Mouse (Mus musculus): ENCODE measurements around the gene Clic5. TPM values are rescaled to one million over a fixed set of nuclear protein-coding genes. Genes with fewer than 3 reads are reported as not detected.

The Clic5 gene
- polyA plus RNA-seq (2015; fragmentation: Nextera tagmentation; extraction: Ambion mirVana), result 0.33 and 0.39 TPM in 2 replicates

- no peak within 1 kb of the TSS for H3K27ac ChIP-seq (replicated peaks)
- H3K9me3 ChIP-seq (replicated peaks), result no peaks in the 10 kb centered on the region
- H3K4me3 ChIP-seq (replicated peaks), result peak within 1 kb of the TSS; percentile 46
- H3K4me2 ChIP-seq, result peak within 1 kb of the TSS; percentile 68
- ATAC-seq (ENCODE audit: insufficient read depth), result 0 out of 2 replicates have a peak, but pooled peaks have one; percentile 25
- peaks cover 21% of the 10 kb centered on the region for H3K27me3 ChIP-seq
- H3K36me3 ChIP-seq (replicated peaks), result no peaks in the 10 kb centered on the region
- peak within 1 kb of the TSS; percentile 30; the same call in 1 of the 2 replicates for H3K9ac ChIP-seq
- 3% methylated on average over 24 of the region's 24 CpGs for WGBS (ENCODE audit: insufficient replicate concordance)
- H3K4me1 ChIP-seq (replicated peaks), result peaks cover 3% of the 10 kb centered on the region; the same call in 1 of the 2 replicates
Observed at GRCm38 (mm10) chr17:44188042-44188768, at the start of gene Clic5. Gene Clic5, plus strand, starts transcription at chr17:44188584.

- no peak overlapping the region for H3K9ac ChIP-seq
- no peaks in the 10 kb centered on the region for H3K9me3 ChIP-seq (replicated peaks)
- no peak for ATAC-seq (ENCODE audit: insufficient read depth)
- no peak overlapping the region for H3K27ac ChIP-seq (replicated peaks)
- no peaks in the 10 kb centered on the region for H3K27me3 ChIP-seq
- H3K4me2 ChIP-seq, result no peak overlapping the region
- no peaks in the 10 kb centered on the region for H3K36me3 ChIP-seq (replicated peaks)
- H3K4me1 ChIP-seq (replicated peaks), result no peaks in the 10 kb centered on the region
- 46% methylated on average over 1 of the region's 1 CpGs for WGBS (ENCODE audit: insufficient replicate concordance)
- H3K4me3 ChIP-seq (replicated peaks), result no peak overlapping the region
Observed at GRCm38 (mm10) chr17:44145806-44146205, 42.6 kb upstream of the Clic5 start.

GRCm38 (mm10) chr17:44148109-44148846, 40.1 kb upstream of the Clic5 start:
- 61% methylated on average over 5 of the region's 5 CpGs for WGBS (ENCODE audit: insufficient replicate concordance)
- Histone ChIP-seq H3K4me3 (replicated peaks) (no peak overlapping the region), H3K4me1 (replicated peaks) (no peaks in the 10 kb centered on the region), H3K9ac (no peak overlapping the region), H3K36me3 (replicated peaks) (no peaks in the 10 kb centered on the region), H3K27ac (replicated peaks) (no peak overlapping the region), H3K27me3 (no peaks in the 10 kb centered on the region), H3K4me2 (no peak overlapping the region), H3K9me3 (replicated peaks) (no peaks in the 10 kb centered on the region)
- no peak for ATAC-seq (ENCODE audit: insufficient read depth)

- no peak overlapping the region for H3K9ac ChIP-seq
- H3K9me3 ChIP-seq (replicated peaks), result no peaks in the 10 kb centered on the region
- no peaks in the 10 kb centered on the region for H3K36me3 ChIP-seq (replicated peaks)
- WGBS (ENCODE audit: insufficient replicate concordance), result 31% methylated on average over 3 of the region's 3 CpGs
- H3K4me3 ChIP-seq (replicated peaks), result no peak overlapping the region
- no peaks in the 10 kb centered on the region for H3K27me3 ChIP-seq
- ATAC-seq (ENCODE audit: insufficient read depth), result no peak
- no peak overlapping the region for H3K27ac ChIP-seq (replicated peaks)
- no peak overlapping the region for H3K4me2 ChIP-seq
- H3K4me1 ChIP-seq (replicated peaks), result no peaks in the 10 kb centered on the region
Observed at GRCm38 (mm10) chr17:44151130-44151529, 37.3 kb upstream of the Clic5 start.

DNA sequence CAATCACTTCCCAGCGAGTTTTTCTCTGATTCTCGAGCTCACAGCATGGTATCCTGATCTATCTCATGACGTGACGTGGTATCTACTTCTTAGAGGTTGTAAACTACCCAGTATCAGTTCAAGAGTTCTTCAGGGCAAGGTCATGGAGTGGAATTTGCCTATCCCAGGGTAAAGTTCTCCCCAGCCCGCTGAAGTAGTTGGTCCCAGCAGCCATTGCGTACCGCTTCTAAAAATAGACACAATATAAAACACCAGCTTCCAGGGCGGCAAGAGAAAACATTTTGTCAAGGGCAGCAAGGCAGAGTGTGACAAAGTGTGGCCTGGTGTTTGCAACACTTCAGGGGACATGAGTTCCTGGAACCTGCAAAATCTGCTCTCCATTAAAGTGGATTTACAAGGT, 36.5 kb upstream of the Clic5 start:
- Histone ChIP-seq H3K27me3 (no peaks in the 10 kb centered on the region), H3K4me3 (replicated peaks) (no peak overlapping the region), H3K36me3 (replicated peaks) (no peaks in the 10 kb centered on the region), H3K4me1 (replicated peaks) (no peaks in the 10 kb centered on the region), H3K27ac (replicated peaks) (no peak overlapping the region), H3K9ac (no peak overlapping the region), H3K4me2 (no peak overlapping the region), H3K9me3 (replicated peaks) (no peaks in the 10 kb centered on the region)
- ATAC-seq (ENCODE audit: insufficient read depth), result no peak
- 57% methylated on average over 8 of the region's 8 CpGs for WGBS (ENCODE audit: insufficient replicate concordance)

GRCm38 (mm10) chr17:44153871-44154270, 34.5 kb upstream of the Clic5 start:
- Histone ChIP-seq H3K27ac (replicated peaks) (no peak overlapping the region), H3K9ac (no peak overlapping the region)
- ATAC-seq (ENCODE audit: insufficient read depth), result no peak

DNA sequence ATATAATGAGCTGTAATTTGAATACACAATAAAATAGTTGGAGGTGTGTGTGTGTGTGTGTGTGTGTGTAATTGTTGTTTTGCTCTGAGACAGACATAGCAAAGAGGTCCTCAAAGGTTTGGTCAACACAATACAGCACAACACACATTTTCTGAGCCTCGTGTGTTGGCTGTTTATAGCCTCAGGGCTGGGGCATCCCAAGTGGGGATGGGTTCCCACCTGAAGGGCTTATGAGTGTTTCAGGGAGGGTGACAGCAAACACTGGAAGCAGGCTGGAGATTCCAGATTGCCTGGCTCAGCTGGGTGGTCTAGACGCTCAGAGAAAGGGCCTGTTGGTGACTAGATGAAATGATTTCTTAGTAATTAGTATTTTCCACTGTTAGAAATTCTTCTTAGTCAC, 33.2 kb upstream of the Clic5 start:
- Histone ChIP-seq H3K4me3 (replicated peaks) (no peak overlapping the region), H3K4me2 (no peak overlapping the region), H3K4me1 (replicated peaks) (no peaks in the 10 kb centered on the region), H3K27ac (replicated peaks) (no peak overlapping the region), H3K9ac (no peak overlapping the region), H3K9me3 (replicated peaks) (no peaks in the 10 kb centered on the region), H3K27me3 (no peaks in the 10 kb centered on the region), H3K36me3 (replicated peaks) (no peaks in the 10 kb centered on the region)
- 60% methylated on average over 2 of the region's 2 CpGs for WGBS (ENCODE audit: insufficient replicate concordance)
- ATAC-seq (ENCODE audit: insufficient read depth), result no peak

More at GRCm38 (mm10) chr17:44153871-44154270, 34.5 kb upstream of the Clic5 start:
- Histone ChIP-seq H3K36me3 (replicated peaks) (no peaks in the 10 kb centered on the region), H3K4me3 (replicated peaks) (no peak overlapping the region), H3K9me3 (replicated peaks) (no peaks in the 10 kb centered on the region), H3K4me1 (replicated peaks) (no peaks in the 10 kb centered on the region), H3K4me2 (no peak overlapping the region), H3K27me3 (no peaks in the 10 kb centered on the region)
- WGBS (ENCODE audit: insufficient replicate concordance), result 57% methylated on average over 5 of the region's 5 CpGs

DNA sequence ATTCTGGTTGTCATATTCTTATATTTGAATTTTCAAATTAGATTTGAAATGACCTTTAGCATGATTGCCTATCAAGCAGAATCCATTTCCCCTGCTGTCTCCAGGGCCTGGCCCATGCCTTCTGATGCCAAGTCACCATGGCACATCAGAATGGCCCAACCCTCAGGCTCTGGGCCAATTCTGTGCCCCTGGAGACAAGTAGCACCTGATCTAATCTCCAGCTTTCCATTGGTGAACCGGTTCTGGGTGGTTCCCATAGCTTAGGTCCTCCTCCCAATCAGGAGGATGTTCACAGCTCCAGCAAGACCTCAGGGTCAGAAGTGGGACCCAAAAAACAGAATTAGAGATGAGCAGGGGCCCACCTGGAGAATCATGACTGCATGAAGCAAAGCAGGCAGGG, 30.2 kb upstream of the Clic5 start:
- no peak for ATAC-seq (ENCODE audit: insufficient read depth)
- Histone ChIP-seq H3K4me3 (replicated peaks) (no peak overlapping the region), H3K4me1 (replicated peaks) (0 out of 2 replicates have a peak, but pooled peaks cover 3% of the 10 kb centered on the region), H3K27me3 (no peaks in the 10 kb centered on the region), H3K36me3 (replicated peaks) (no peaks in the 10 kb centered on the region), H3K27ac (replicated peaks) (no peak overlapping the region), H3K9ac (no peak overlapping the region), H3K4me2 (no peak overlapping the region), H3K9me3 (replicated peaks) (no peaks in the 10 kb centered on the region)
- WGBS (ENCODE audit: insufficient replicate concordance), result 43% methylated on average over 1 of the region's 1 CpGs

DNA sequence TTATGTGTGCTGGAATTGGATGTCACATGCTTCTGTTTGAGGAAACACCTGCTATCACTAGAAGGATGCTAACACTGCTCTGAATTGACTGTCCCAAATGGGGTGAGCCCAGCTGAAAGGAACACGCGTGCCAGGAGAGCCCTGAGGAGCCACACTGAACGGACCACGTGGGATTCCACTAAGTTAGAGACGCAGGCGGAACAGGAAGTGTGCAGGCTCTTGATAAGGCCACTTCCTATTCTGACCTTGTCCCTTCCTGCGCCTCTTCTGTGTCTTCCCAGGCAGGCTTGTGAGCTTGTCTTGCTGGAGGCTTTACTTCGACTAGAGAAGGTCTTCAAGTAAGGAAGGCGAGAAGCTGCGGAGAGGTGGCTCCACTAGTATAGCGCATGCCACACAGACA, 27.9 kb upstream of the Clic5 start:
- 37% methylated on average over 11 of the region's 11 CpGs for WGBS (ENCODE audit: insufficient replicate concordance)
- no peak overlapping the region for H3K4me2 ChIP-seq
- no peaks in the 10 kb centered on the region for H3K36me3 ChIP-seq (replicated peaks)
- no peak overlapping the region for H3K9ac ChIP-seq
- no peaks in the 10 kb centered on the region for H3K27me3 ChIP-seq
- no peaks in the 10 kb centered on the region for H3K9me3 ChIP-seq (replicated peaks)
- no peak for ATAC-seq (ENCODE audit: insufficient read depth)
- no peak overlapping the region for H3K27ac ChIP-seq (replicated peaks)
- 0 out of 2 replicates have a peak, but pooled peaks cover 3% of the 10 kb centered on the region for H3K4me1 ChIP-seq (replicated peaks)
- no peak overlapping the region for H3K4me3 ChIP-seq (replicated peaks)

GRCm38 (mm10) chr17:44162514-44162913, 25.9 kb upstream of the Clic5 start:
- no peaks in the 10 kb centered on the region for H3K9me3 ChIP-seq (replicated peaks)
- no peaks in the 10 kb centered on the region for H3K36me3 ChIP-seq (replicated peaks)
- 15% methylated on average over 5 of the region's 5 CpGs for WGBS (ENCODE audit: insufficient replicate concordance)
- no peaks in the 10 kb centered on the region for H3K27me3 ChIP-seq
- H3K4me1 ChIP-seq (replicated peaks), result 0 out of 2 replicates have a peak, but pooled peaks cover 3% of the 10 kb centered on the region
- no peak overlapping the region for H3K9ac ChIP-seq
- ATAC-seq (ENCODE audit: insufficient read depth), result no peak
- no peak overlapping the region for H3K4me3 ChIP-seq (replicated peaks)
- H3K27ac ChIP-seq (replicated peaks), result no peak overlapping the region
- no peak overlapping the region for H3K4me2 ChIP-seq

GRCm38 (mm10) chr17:44162935-44163334, 25.4 kb upstream of the Clic5 start:
- Histone ChIP-seq H3K36me3 (replicated peaks) (no peaks in the 10 kb centered on the region), H3K4me1 (replicated peaks) (0 out of 2 replicates have a peak, but pooled peaks cover 3% of the 10 kb centered on the region), H3K4me3 (replicated peaks) (no peak overlapping the region), H3K9me3 (replicated peaks) (no peaks in the 10 kb centered on the region), H3K27me3 (no peaks in the 10 kb centered on the region), H3K4me2 (no peak overlapping the region), H3K9ac (no peak overlapping the region), H3K27ac (replicated peaks) (no peak overlapping the region)
- 47% methylated on average over 5 of the region's 5 CpGs for WGBS (ENCODE audit: insufficient replicate concordance)
- ATAC-seq (ENCODE audit: insufficient read depth), result no peak

All from liver, embryonic 15.5 days (tissue).